Mouse (Mus musculus) liver, embryonic 16.5 days (tissue): Measurements from ENCODE around the gene Gm42906. TPM values are rescaled to one million over a fixed set of nuclear protein-coding genes. Genes with fewer than 3 reads are reported as not detected.

ENCODE experiments used
- ATAC-seq: fragments of 200-750 bp; cut with Nextera tagmentation; 2 replicates; pipeline ENCODE4 v1.8.0; 2017; ENCODE audit warnings: low read depth, mild to moderate bottlenecking, moderate number of reproducible peaks, moderate library complexity
- H3K27ac ChIP-seq: fragments of 300-500 bp; sonication (generic); 2 replicates; pipeline ENCODE4 v1.5.1; 2014; ENCODE audit warnings: mild to moderate bottlenecking, low read length
- H3K27me3 ChIP-seq: fragments of 300-500 bp; sonication (generic); 2 replicates; pipeline ENCODE4 v1.6.1; 2014; ENCODE audit warnings: low read depth, low read length, mixed read lengths; ENCODE audit not compliant: control insufficient read depth, insufficient read depth
- H3K36me3 ChIP-seq: fragments of 300-500 bp; sonication (generic); 2 replicates; pipeline ENCODE4 v1.6.1; 2014; ENCODE audit warnings: mild to moderate bottlenecking; ENCODE audit not compliant: control insufficient read depth, insufficient read depth
- H3K4me1 ChIP-seq: fragments of 300-500 bp; sonication (generic); 2 replicates; pipeline ENCODE4 v1.6.1; 2014; ENCODE audit warnings: low read depth, low read length, mixed read lengths; ENCODE audit not compliant: control insufficient read depth
- H3K4me2 ChIP-seq: fragments of 300-500 bp; sonication (generic); 2 replicates; pipeline ENCODE4 v1.6.1; 2014; ENCODE audit warnings: low read depth, low read length, mixed read lengths
- H3K4me3 ChIP-seq: fragments of 300-500 bp; sonication (generic); 2 replicates; pipeline ENCODE4 v1.5.1; 2014; ENCODE audit warnings: low read depth, mild to moderate bottlenecking, low read length
- H3K9ac ChIP-seq: fragments of 300-500 bp; sonication (generic); 2 replicates; pipeline ENCODE4 v1.6.1; 2014; ENCODE audit warnings: low read depth, low read length
- H3K9me3 ChIP-seq: fragments of 300-500 bp; sonication (generic); replicated peaks from 2 replicates; pipeline ENCODE4 v1.6.1; 2016; ENCODE audit warnings: low read length; ENCODE audit not compliant: control insufficient read depth
- WGBS: fragments of 180-500 bp; shearing (Covaris S2); extraction: QIAGEN DNeasy Blood & Tissue Kit; methylation state at CpG from one replicate; pipeline ENCODE4 v1.1.7; 2014; ENCODE audit not compliant: insufficient replicate concordance; 5-methylcytosine and 5-hydroxymethylcytosine counted together
- polyA plus RNA-seq: library from polyadenylated mRNA; unstranded; fragments of >200 nt; fragmentation: Nextera tagmentation; extraction: Ambion mirVana; gene quantifications from 2 replicates; pipeline ENCODE4 v1.2.1, GENCODE M21; 2015

The Gm42906 gene
- polyA plus RNA-seq, 1 experiment from 2014 or later, result not detected

GRCm38 (mm10) chr5:151296244-151296643 is 131.7 kb downstream of the Gm42906 start:
- Histone ChIP-seq H3K9me3 (no peaks in the 10 kb centered on the region), H3K9ac (no peak overlapping the region), H3K4me2 (no peak overlapping the region), H3K27me3 (no peaks in the 10 kb centered on the region), H3K4me1 (no peaks in the 10 kb centered on the region), H3K27ac (no peak overlapping the region), H3K36me3 (no peaks in the 10 kb centered on the region), H3K4me3 (no peak overlapping the region)
- WGBS, result 58% methylated on average over 4 of the region's 4 CpGs
- ATAC-seq, result no peak

GRCm38 (mm10) chr5:151293591-151293990 is 134.4 kb downstream of the Gm42906 start:
- Histone ChIP-seq H3K27ac (no peak overlapping the region), H3K4me2 (no peak overlapping the region), H3K27me3 (no peaks in the 10 kb centered on the region), H3K4me1 (no peaks in the 10 kb centered on the region), H3K9me3 (no peaks in the 10 kb centered on the region), H3K4me3 (no peak overlapping the region), H3K36me3 (no peaks in the 10 kb centered on the region), H3K9ac (no peak overlapping the region)
- WGBS, result 65% methylated on average over 4 of the region's 4 CpGs
- no peak for ATAC-seq

GRCm38 (mm10) chr5:151292310-151292709 is 135.7 kb downstream of the Gm42906 start:
- no peak overlapping the region for H3K4me2 ChIP-seq
- no peak for ATAC-seq
- no peak overlapping the region for H3K9ac ChIP-seq
- H3K27me3 ChIP-seq, result no peaks in the 10 kb centered on the region
- H3K9me3 ChIP-seq, result no peaks in the 10 kb centered on the region
- H3K4me3 ChIP-seq, result no peak overlapping the region
- no peak overlapping the region for H3K27ac ChIP-seq
- no peaks in the 10 kb centered on the region for H3K36me3 ChIP-seq
- no peaks in the 10 kb centered on the region for H3K4me1 ChIP-seq
- 16% methylated on average over 1 of the region's 1 CpGs for WGBS

- no peak overlapping the region for H3K9ac ChIP-seq
- H3K4me3 ChIP-seq, result no peak overlapping the region
- H3K27me3 ChIP-seq, result no peaks in the 10 kb centered on the region
- no peak overlapping the region for H3K27ac ChIP-seq
- H3K36me3 ChIP-seq, result no peaks in the 10 kb centered on the region
- no peak for ATAC-seq
- H3K9me3 ChIP-seq, result no peaks in the 10 kb centered on the region
- H3K4me1 ChIP-seq, result no peaks in the 10 kb centered on the region
- WGBS, result 61% methylated on average over 1 of the region's 1 CpGs
- H3K4me2 ChIP-seq, result no peak overlapping the region
These were observed 141.6 kb downstream of the Gm42906 start for GRCm38 (mm10) chr5:151286331-151286730.

GRCm38 (mm10) chr5:151279531-151279930 is 148.4 kb downstream of the Gm42906 start:
- H3K36me3 ChIP-seq, result no peaks in the 10 kb centered on the region
- H3K27ac ChIP-seq, result no peak overlapping the region
- H3K9ac ChIP-seq, result no peak overlapping the region
- 68% methylated on average over 7 of the region's 7 CpGs for WGBS
- H3K4me2 ChIP-seq, result no peak overlapping the region
- no peak for ATAC-seq
- H3K9me3 ChIP-seq, result no peaks in the 10 kb centered on the region
- no peak overlapping the region for H3K4me3 ChIP-seq
- H3K4me1 ChIP-seq, result no peaks in the 10 kb centered on the region
- no peaks in the 10 kb centered on the region for H3K27me3 ChIP-seq

GRCm38 (mm10) chr5:151277927-151278326 is 150.0 kb downstream of the Gm42906 start:
- Histone ChIP-seq H3K4me3 (no peak overlapping the region), H3K4me2 (no peak overlapping the region), H3K4me1 (no peaks in the 10 kb centered on the region), H3K27ac (no peak overlapping the region), H3K9me3 (no peaks in the 10 kb centered on the region), H3K27me3 (no peaks in the 10 kb centered on the region), H3K9ac (no peak overlapping the region), H3K36me3 (no peaks in the 10 kb centered on the region)
- ATAC-seq, result no peak
- WGBS, result 73% methylated on average over 6 of the region's 6 CpGs

GRCm38 (mm10) chr5:151275986-151276385 is 152.0 kb downstream of the Gm42906 start:
- WGBS, result 66% methylated on average over 2 of the region's 2 CpGs
- no peak for ATAC-seq
- no peaks in the 10 kb centered on the region for H3K27me3 ChIP-seq

GRCm38 (mm10) chr5:151274265-151274664 is 153.7 kb downstream of the Gm42906 start:
- ATAC-seq, result no peak
- no peak overlapping the region for H3K4me2 ChIP-seq
- H3K9ac ChIP-seq, result no peak overlapping the region
- WGBS, result 59% methylated on average over 6 of the region's 6 CpGs
- no peaks in the 10 kb centered on the region for H3K36me3 ChIP-seq
- H3K27me3 ChIP-seq, result no peaks in the 10 kb centered on the region
- no peak overlapping the region for H3K27ac ChIP-seq
- H3K4me3 ChIP-seq, result no peak overlapping the region
- no peaks in the 10 kb centered on the region for H3K4me1 ChIP-seq
- H3K9me3 ChIP-seq, result no peaks in the 10 kb centered on the region

More at GRCm38 (mm10) chr5:151275986-151276385, 152.0 kb downstream of the Gm42906 start:
- Histone ChIP-seq H3K4me3 (no peak overlapping the region), H3K4me1 (no peaks in the 10 kb centered on the region), H3K4me2 (no peak overlapping the region), H3K36me3 (no peaks in the 10 kb centered on the region), H3K9ac (no peak overlapping the region), H3K9me3 (no peaks in the 10 kb centered on the region), H3K27ac (no peak overlapping the region)

GRCm38 (mm10) chr5:151270815-151271214 is 157.1 kb downstream of the Gm42906 start:
- ATAC-seq, result no peak

More at GRCm38 (mm10) chr5:151270815-151271214, 157.1 kb downstream of the Gm42906 start:
- no peaks in the 10 kb centered on the region for H3K4me1 ChIP-seq
- no peak overlapping the region for H3K4me2 ChIP-seq
- no peaks in the 10 kb centered on the region for H3K9me3 ChIP-seq
- no peak overlapping the region for H3K9ac ChIP-seq
- no peaks in the 10 kb centered on the region for H3K27me3 ChIP-seq
- 57% methylated on average over 5 of the region's 5 CpGs for WGBS
- H3K27ac ChIP-seq, result no peak overlapping the region
- H3K36me3 ChIP-seq, result no peaks in the 10 kb centered on the region
- H3K4me3 ChIP-seq, result no peak overlapping the region
